Mouse (Mus musculus): ENCODE results near the gene Gm42878.

The Gm42878 gene

GRCm38 (mm10) chr5:121544910-121545792, at the start of gene Gm42878, which contains the start of gene Adam1a:
TSS of gene Gm42878 (minus strand) at chr5:121545482.
TSS of gene Adam1a (minus strand) at chr5:121545482.
- peak; percentile 11 to 33 for DNase-seq

- no peak for DNase-seq
Measured at GRCm38 (mm10) chr5:121594714-121595313, 49.5 kb upstream of the Gm42878 start.

- peak; percentile 70 to 71 for DNase-seq
Measured at GRCm38 (mm10) chr5:121593451-121594401, 48.4 kb upstream of the Gm42878 start, which contains the start of gene Aldh2. TSS of gene Aldh2 (minus strand) at chr5:121593824.

GRCm38 (mm10) chr5:121592816-121593407, 47.6 kb upstream of the Gm42878 start:
- DNase-seq: peak in 1 of 2 experiments; percentile 10

- DNase-seq: no peak
Measured at GRCm38 (mm10) chr5:121592064-121592815, 47.0 kb upstream of the Gm42878 start.

- DNase-seq: no peak
Measured at GRCm38 (mm10) chr5:121591417-121592063, 46.3 kb upstream of the Gm42878 start.

GRCm38 (mm10) chr5:121589928-121590327, 44.6 kb upstream of the Gm42878 start:
- no peak for DNase-seq

GRCm38 (mm10) chr5:121586400-121587039, 41.2 kb upstream of the Gm42878 start:
- DNase-seq: no peak

GRCm38 (mm10) chr5:121585699-121586098, 40.4 kb upstream of the Gm42878 start:
- no peak for DNase-seq

GRCm38 (mm10) chr5:121585005-121585404, 39.7 kb upstream of the Gm42878 start:
- no peak for DNase-seq

- peak; percentile 61 to 77 for DNase-seq
Measured at GRCm38 (mm10) chr5:121583765-121584501, 38.7 kb upstream of the Gm42878 start.

- no peak for DNase-seq
Measured at GRCm38 (mm10) chr5:121581945-121582344, 36.7 kb upstream of the Gm42878 start.

GRCm38 (mm10) chr5:121576927-121577488, 31.7 kb upstream of the Gm42878 start:
- DNase-seq: no peak

GRCm38 (mm10) chr5:121575867-121576266, 30.6 kb upstream of the Gm42878 start:
- no peak for DNase-seq

GRCm38 (mm10) chr5:121574145-121574544, 28.9 kb upstream of the Gm42878 start:
- no peak for DNase-seq

- no peak for DNase-seq
Measured at GRCm38 (mm10) chr5:121570787-121571186, 25.5 kb upstream of the Gm42878 start.

- DNase-seq: no peak
Measured at GRCm38 (mm10) chr5:121569881-121570420, 24.7 kb upstream of the Gm42878 start.

GRCm38 (mm10) chr5:121566035-121566681, 20.9 kb upstream of the Gm42878 start:
- DNase-seq: no peak
